Mouse (Mus musculus) CH12.LX (cell line): Measurements from ENCODE around the gene Gpr19. TPM values are rescaled to one million over a fixed set of nuclear protein-coding genes. Genes with fewer than 3 reads are reported as not detected.

Experiments
- DNase-seq: peaks from one replicate; pipeline ENCODE4 v3.0.0-alpha.2; 2013; ENCODE audit errors: extremely low read depth
- H3K27ac ChIP-seq: 2 replicates; pipeline ENCODE4 v1.5.1; 2012; ENCODE audit warnings: low read depth, mild to moderate bottlenecking, control low read depth, moderate library complexity; ENCODE audit not compliant: insufficient read depth
- H3K27me3 ChIP-seq: replicated peaks from 2 replicates; pipeline ENCODE3; 2012; ENCODE audit warnings: inconsistent platforms
- H3K36me3 ChIP-seq, 2 experiments: replicated peaks in 1 of 2; 2 replicates each; pipeline versions ENCODE3 to v1.6.1; 2012; ENCODE audit warnings: inconsistent platforms in 1 of 2, low read length in 1 of 2, mild to moderate bottlenecking in 1 of 2, mixed read lengths in 1 of 2, moderate library complexity in 1 of 2; ENCODE audit not compliant: control insufficient read depth in 1 of 2, insufficient read depth in 1 of 2
- H3K4me1 ChIP-seq, 2 experiments: 2 replicates each; pipeline ENCODE4 v1.6.1; 2012; ENCODE audit warnings: inconsistent platforms in 1 of 2, moderate library complexity in 1 of 2; ENCODE audit not compliant: insufficient read depth in 2 of 2, control insufficient read depth in 1 of 2
- H3K4me2 ChIP-seq: 2 replicates; pipeline ENCODE4 v1.6.1; 2012; ENCODE audit warnings: low read depth, mild to moderate bottlenecking, control low read depth; ENCODE audit not compliant: poor library complexity, insufficient read depth, severe bottlenecking
- H3K4me3 ChIP-seq, 3 experiments: fragments of 150-350 bp in 1 of 3; sonication (generic) in 1 of 3; replicated peaks in 1 of 3; 2 replicates each; pipeline versions ENCODE3 to v1.5.1; 2011 to 2012; ENCODE audit warnings: low read depth in 2 of 3, low read length in 2 of 3, mild to moderate bottlenecking in 2 of 3, moderate library complexity in 2 of 3, control low read depth in 1 of 3, improper control_type of control experiment in 1 of 3, inconsistent platforms in 1 of 3, mixed read lengths in 1 of 3; ENCODE audit not compliant: poor library complexity in 1 of 3
- H3K79me2 ChIP-seq: replicated peaks from 2 replicates; pipeline ENCODE4 v1.6.1; 2012; ENCODE audit warnings: mild to moderate bottlenecking, moderate library complexity; ENCODE audit not compliant: control insufficient read depth, poor library complexity, insufficient read depth, severe bottlenecking; ENCODE audit errors: extremely low read depth
- H3K9ac ChIP-seq: 2 replicates; pipeline ENCODE4 v1.6.1; 2012; ENCODE audit warnings: low read depth, mild to moderate bottlenecking, control low read depth, moderate library complexity; ENCODE audit not compliant: insufficient read depth
- H3K9me3 ChIP-seq: replicated peaks from 2 replicates; pipeline ENCODE3; 2012; ENCODE audit warnings: low read length, inconsistent platforms, mixed read lengths
- BHLHE40 ChIP-seq: IDR thresholded peaks from 2 replicates; pipeline ENCODE4 v1.6.1; 2011; ENCODE audit warnings: mild to moderate bottlenecking, low read depth, low read length, improper control_type of control experiment
- CHD1 ChIP-seq: IDR thresholded peaks from 2 replicates; pipeline ENCODE4 v1.6.1; 2012; ENCODE audit warnings: low read depth, low read length, improper control_type of control experiment, inconsistent platforms
- CHD2 ChIP-seq: IDR thresholded peaks from 2 replicates; pipeline ENCODE4 v1.6.1; 2011; ENCODE audit warnings: low read length, improper control_type of control experiment
- CTCF ChIP-seq, 2 experiments: IDR thresholded peaks in 1 of 2; conservative IDR thresholded peaks in 1 of 2; 2 replicates each; pipeline ENCODE4 v1.5.1; 2011 to 2012; ENCODE audit warnings: low read depth in 2 of 2, low read length in 2 of 2, improper control_type of control experiment in 1 of 2, inconsistent platforms in 1 of 2, mild to moderate bottlenecking in 1 of 2, moderate library complexity in 1 of 2
- E2F4 ChIP-seq: IDR thresholded peaks from 2 replicates; pipeline ENCODE4 v1.6.1; 2011; ENCODE audit warnings: low read depth, low read length, improper control_type of control experiment; ENCODE audit not compliant: insufficient replicate concordance
- ELF1 ChIP-seq: IDR thresholded peaks from 2 replicates; pipeline ENCODE4 v1.6.1; 2014; ENCODE audit warnings: low read depth, mild to moderate bottlenecking, inconsistent platforms, low read length, improper control_type of control experiment
- ETS1 ChIP-seq: conservative IDR thresholded peaks from 2 replicates; pipeline ENCODE4 v1.6.1; 2012; ENCODE audit warnings: low read depth, mild to moderate bottlenecking, inconsistent platforms, low read length, improper control_type of control experiment, moderate library complexity
- HCFC1 ChIP-seq: IDR thresholded peaks from 2 replicates; pipeline ENCODE4 v1.6.1; 2012; ENCODE audit warnings: low read depth, mild to moderate bottlenecking, inconsistent platforms, low read length, improper control_type of control experiment
- IRF4 ChIP-seq: IDR thresholded peaks from 2 replicates; pipeline ENCODE4 v1.6.1; 2014; ENCODE audit warnings: low read depth, mild to moderate bottlenecking, inconsistent platforms, low read length, improper control_type of control experiment
- JUN ChIP-seq: IDR thresholded peaks from 2 replicates; pipeline ENCODE4 v1.6.1; 2011; ENCODE audit warnings: low read depth, mild to moderate bottlenecking, low read length, improper control_type of control experiment, moderate library complexity; ENCODE audit not compliant: insufficient read depth
- MAFK ChIP-seq: IDR thresholded peaks from 2 replicates; pipeline ENCODE4 v1.6.1; 2011; ENCODE audit warnings: low read length, improper control_type of control experiment; ENCODE audit not compliant: insufficient replicate concordance
- MAX ChIP-seq: IDR thresholded peaks from 2 replicates; pipeline ENCODE4 v1.6.1; 2011; ENCODE audit warnings: low read length, improper control_type of control experiment
- MAZ ChIP-seq: IDR thresholded peaks from 2 replicates; pipeline ENCODE4 v1.6.1; 2012; ENCODE audit warnings: low read depth, mild to moderate bottlenecking, inconsistent platforms, low read length, improper control_type of control experiment, moderate library complexity
- MXI1 ChIP-seq: IDR thresholded peaks from 2 replicates; pipeline ENCODE4 v1.6.1; 2011; ENCODE audit warnings: mild to moderate bottlenecking, low read depth, low read length, improper control_type of control experiment
- MYC ChIP-seq: IDR thresholded peaks from 2 replicates; pipeline ENCODE4 v1.6.1; 2011; ENCODE audit warnings: low read depth, mild to moderate bottlenecking, improper control_type of control experiment, low read length
- NELFE ChIP-seq: IDR thresholded peaks from 2 replicates; pipeline ENCODE4 v1.6.1; 2011; ENCODE audit warnings: low read depth, low read length, improper control_type of control experiment
- NRF1 ChIP-seq: IDR thresholded peaks from 2 replicates; pipeline ENCODE4 v1.6.1; 2014; ENCODE audit warnings: low read depth, mild to moderate bottlenecking, inconsistent platforms, low read length, improper control_type of control experiment, moderate library complexity
- POLR2A ChIP-seq: IDR thresholded peaks from 2 replicates; pipeline ENCODE4 v1.6.1; 2011; ENCODE audit warnings: low read depth, mild to moderate bottlenecking, improper control_type of control experiment, low read length
- RAD21 ChIP-seq: IDR thresholded peaks from 2 replicates; pipeline ENCODE4 v1.6.1; 2011; ENCODE audit warnings: low read depth, mild to moderate bottlenecking, low read length, improper control_type of control experiment, moderate library complexity
- RCOR1 ChIP-seq: conservative IDR thresholded peaks from 2 replicates; pipeline ENCODE4 v1.6.1; 2012; ENCODE audit warnings: low read depth, mild to moderate bottlenecking, inconsistent platforms, low read length, improper control_type of control experiment
- SIN3A ChIP-seq: IDR thresholded peaks from 2 replicates; pipeline ENCODE4 v1.6.1; 2012; ENCODE audit warnings: low read length, improper control_type of control experiment, inconsistent platforms
- SMC3 ChIP-seq: IDR thresholded peaks from 2 replicates; pipeline ENCODE4 v1.6.1; 2011; ENCODE audit warnings: low read depth, low read length, improper control_type of control experiment
- TBP ChIP-seq: conservative IDR thresholded peaks from 2 replicates; pipeline ENCODE4 v1.6.1; 2011; ENCODE audit warnings: low read depth, low read length, improper control_type of control experiment
- TCF12 ChIP-seq: IDR thresholded peaks from 2 replicates; pipeline ENCODE4 v1.6.1; 2014; ENCODE audit warnings: low read depth, mild to moderate bottlenecking, inconsistent platforms, low read length, improper control_type of control experiment
- UBTF ChIP-seq: IDR thresholded peaks from 2 replicates; pipeline ENCODE4 v1.6.1; 2012; ENCODE audit warnings: low read depth, mild to moderate bottlenecking, inconsistent platforms, low read length, improper control_type of control experiment, moderate library complexity
- USF1 ChIP-seq: IDR thresholded peaks from 2 replicates; pipeline ENCODE4 v1.6.1; 2014; ENCODE audit warnings: low read depth, mild to moderate bottlenecking, inconsistent platforms, low read length, improper control_type of control experiment
- USF2 ChIP-seq: conservative IDR thresholded peaks from 2 replicates; pipeline ENCODE4 v1.6.1; 2011; ENCODE audit warnings: low read depth, low read length, improper control_type of control experiment
- ZMIZ1 ChIP-seq: IDR thresholded peaks from 2 replicates; pipeline ENCODE4 v1.6.1; 2012; ENCODE audit warnings: low read depth, mild to moderate bottlenecking, inconsistent platforms, low read length, improper control_type of control experiment
- ZNF384 ChIP-seq: IDR thresholded peaks from 2 replicates; pipeline ENCODE4 v1.6.1; 2012; ENCODE audit warnings: low read depth, low read length, improper control_type of control experiment, inconsistent platforms
- dilution Hi-C: fragments of 300-500 bp; cut with MboI; formaldehyde crosslinking; loops from 2 replicates; pipeline ENCODE4 v1.14.3; 2020; ENCODE audit warnings: low sequenced_read_pairs; ENCODE audit not compliant: extremely low pct_unique_long_range_greater_than_20kb, extremely low pct_ligation_motif_present
- in situ Hi-C: fragments of 300-500 bp; cut with MboI; formaldehyde crosslinking; loops from 3 replicates; pipeline ENCODE4 v1.14.3; 2019; ENCODE audit warnings: low sequenced_read_pairs, low pct_ligation_motif_present, low pct_unique_long_range_greater_than_20kb, mixed read lengths
- polyA plus RNA-seq: library from polyadenylated mRNA; unstranded; fragments of >175 nt; gene quantifications from 2 replicates; pipeline ENCODE4 v1.2.1, GENCODE M21; 2012; ENCODE audit warnings: low read depth; ENCODE audit not compliant: insufficient read length
- total RNA-seq, 2 experiments: library from RNA; depleted of rRNA; stranded (reverse); fragments of 300-350 nt in 1 of 2; fragments of >200 nt in 1 of 2; gene quantifications; 2 replicates each; pipeline ENCODE4 v1.2.3; 2012 to 2014

The Gpr19 gene
- total and polyA plus RNA-seq, 3 experiments, result 4.8 to 7.5 (median 5.2) TPM

- Histone ChIP-seq H3K4me2 (peak overlapping the region; percentile 65), H3K79me2 (peaks cover 49% of the 10 kb centered on the region), H3K9ac (peak overlapping the region; percentile 85), H3K4me1 (peaks cover 0 to 14% of the 10 kb centered on the region in 2 experiments; a peak in 1 of 4 replicates), H3K27ac (peak overlapping the region; percentile 99), H3K27me3 (no peaks in the 10 kb centered on the region), H3K9me3 (no peaks in the 10 kb centered on the region), H3K4me3 (peak overlapping the region; percentile 69 to 81 (median 77)), H3K36me3 (peaks cover 0 to 5% of the 10 kb centered on the region in 2 experiments)
- dilution Hi-C loops (no loop called here), in situ Hi-C loops (no loop called here)
- DNase-seq, result peak; percentile 94
- TF ChIP-seq SIN3A, result peak; percentile 82
- peak; percentile 62 for TF ChIP-seq NELFE
- TF ChIP-seq NRF1, result peak; percentile 65; the same call in 1 of the 2 replicates
- peak; percentile 82 for TF ChIP-seq POLR2A
- 0 out of 2 replicates have a peak, but pooled peaks have one; percentile 1 for TF ChIP-seq IRF4
- TF ChIP-seq USF2, result no peak
- TF ChIP-seq MAZ, result peak; percentile 69; the same call in 1 of the 2 replicates
- peak; percentile 44; the same call in 1 of the 2 replicates for TF ChIP-seq HCFC1
- peak; percentile 85 for TF ChIP-seq MYC
- peak; percentile 81 for TF ChIP-seq TCF12
- TF ChIP-seq ZMIZ1, result peak; percentile 61
- TF ChIP-seq BHLHE40, result peak; percentile 95
- no peak for TF ChIP-seq E2F4
- no peak; the same call in 1 of the 2 replicates for TF ChIP-seq CHD1
- TF ChIP-seq RCOR1, result no peak
- peak; percentile 74 for TF ChIP-seq UBTF
- TF ChIP-seq TBP, result peak; percentile 61; the same call in 1 of the 2 replicates
Observed at GRCm38 (mm10) chr6:134928096-134928888, 29.9 kb upstream of the Gpr19 start.

GRCm38 (mm10) chr6:134927595-134928095 lies 29.3 kb upstream of the Gpr19 start:
- peak overlapping the region; percentile 69 to 78 (median 77) for H3K4me3 ChIP-seq
- no peak for DNase-seq
- peaks cover 0 to 5% of the 10 kb centered on the region in 2 experiments for H3K36me3 ChIP-seq
- no peaks in the 10 kb centered on the region for H3K27me3 ChIP-seq
- H3K27ac ChIP-seq, result peak overlapping the region; percentile 99
- dilution Hi-C loops (no loop called here), in situ Hi-C loops (no loop called here)
- peaks cover 46% of the 10 kb centered on the region for H3K79me2 ChIP-seq
- H3K4me2 ChIP-seq, result peak overlapping the region; percentile 65
- H3K9ac ChIP-seq, result peak overlapping the region; percentile 85
- TF ChIP-seq MAZ (peak; percentile 58; the same call in 1 of the 2 replicates), ZNF384 (peak; percentile 36), MXI1 (0 out of 2 replicates have a peak, but pooled peaks have one; percentile 54), NRF1 (0 out of 2 replicates have a peak, but pooled peaks have one; percentile 0), MAFK (no peak), ELF1 (0 out of 2 replicates have a peak, but pooled peaks have one; percentile 13), RAD21 (no peak), CHD1 (no peak; the same call in 1 of the 2 replicates), MAX (no peak), CHD2 (0 out of 2 replicates have a peak, but pooled peaks have one; percentile 4), USF1 (no peak), RCOR1 (no peak), ZMIZ1 (0 out of 2 replicates have a peak, but pooled peaks have one; percentile 14), ETS1 (0 out of 2 replicates have a peak, but pooled peaks have one; percentile 31), CTCF (conservative IDR thresholded peaks at IDR 0.05 in 1 of 2, IDR thresholded peaks at IDR 0.05 in 1 of 2; ENCODE audit: low read depth in 2 of 2, low read length in 2 of 2) (no peak), SMC3 (no peak), SIN3A (peak; percentile 24; the same call in 1 of the 2 replicates), JUN (no peak)
- no peaks in the 10 kb centered on the region for H3K9me3 ChIP-seq
- H3K4me1 ChIP-seq, result peaks cover 0 to 13% of the 10 kb centered on the region in 2 experiments; a peak in 1 of 4 replicates
